Mouse (Mus musculus): ENCODE measurements at regions not wholly inside any gene's neighbourhood (a gene's known extent, or its start where the extent isn't known, plus 50 kb on each side); places are given as distances from the start of the nearest gene placed in this dataset.
A peak's percentile ranks its signal among the peaks of the same experiment; 100 is the strongest.

DNA sequence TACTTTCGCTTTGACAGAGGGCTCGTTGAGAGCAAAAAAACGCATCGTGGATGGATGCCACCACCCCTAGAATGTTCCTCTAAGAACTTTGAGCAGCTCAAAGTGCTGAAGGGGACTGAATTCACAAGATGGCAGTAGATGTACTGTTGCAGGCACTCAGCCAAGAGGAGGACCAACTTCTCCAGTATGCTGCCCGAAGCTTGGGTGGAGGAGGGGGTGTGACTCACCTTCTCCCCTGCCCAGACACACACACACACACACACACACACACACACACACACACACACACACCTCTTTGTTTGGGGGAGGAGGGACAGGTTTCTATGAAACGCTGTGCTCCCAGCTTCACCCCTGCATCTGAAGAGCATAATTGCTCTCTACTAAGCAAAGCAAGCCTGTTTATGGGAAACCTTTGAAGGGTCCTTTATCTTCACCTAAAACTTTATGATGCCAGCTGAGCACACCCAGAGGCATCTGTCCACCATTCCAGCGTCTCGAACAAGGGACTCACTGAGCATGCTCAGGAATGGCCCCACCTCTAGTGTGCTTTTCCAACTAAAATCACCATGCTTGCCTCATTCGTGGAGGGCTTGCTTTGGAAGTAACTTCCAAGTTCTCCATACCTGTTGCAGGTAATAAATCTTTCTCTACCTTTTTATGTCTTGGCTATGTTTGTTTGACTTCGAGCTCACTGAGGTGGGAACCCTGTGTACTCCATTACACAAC, 126.8 kb upstream of the Rreb1 start:
- no peaks in the 10 kb centered on the region for H3K36me3 ChIP-seq (ENCODE audit: insufficient read depth)
- WGBS: 88% methylated on average over 10 of the region's 10 CpGs
- no peak overlapping the region for H3K27ac ChIP-seq (ENCODE audit: low read depth, low read length)
- DNase-seq (no peak), ATAC-seq (no peak)
- no peak overlapping the region for H3K9ac ChIP-seq
- no peaks in the 10 kb centered on the region for H3K4me1 ChIP-seq (ENCODE audit: insufficient read depth)
- H3K4me3 ChIP-seq (ENCODE audit: low read depth, low read length): no peak overlapping the region
- TF ChIP-seq CTCF (IDR thresholded peaks at IDR 0.05; ENCODE audit: low read depth): no peak
- no peaks in the 10 kb centered on the region for H3K9me3 ChIP-seq (ENCODE audit: low read length)
- no peak overlapping the region for H3K4me2 ChIP-seq (ENCODE audit: low read depth)
- no peaks in the 10 kb centered on the region for H3K27me3 ChIP-seq (ENCODE audit: insufficient read depth, low read length)

DNA sequence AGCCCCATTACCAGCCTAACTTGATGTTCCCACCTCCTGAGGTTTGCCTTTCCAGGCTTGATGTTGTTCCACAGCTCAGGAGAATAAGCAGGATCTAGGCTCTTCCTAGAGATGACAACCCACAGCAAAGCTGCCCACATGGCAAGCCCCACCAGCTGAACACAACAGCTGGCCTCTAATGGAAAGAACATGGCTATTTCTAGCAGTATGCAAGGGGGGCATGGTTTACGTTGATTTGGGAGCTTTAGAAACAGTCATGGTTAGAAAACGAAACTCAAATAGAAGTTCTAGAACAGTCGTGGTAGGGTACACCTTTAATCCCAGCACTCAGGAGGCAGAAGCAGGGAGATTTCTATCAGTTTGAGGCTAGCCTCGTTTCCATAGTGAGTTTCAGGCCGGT, 123.5 kb upstream of the Rreb1 start:
- Histone ChIP-seq H3K27me3 (ENCODE audit: insufficient read depth, low read length) (no peaks in the 10 kb centered on the region), H3K36me3 (ENCODE audit: insufficient read depth) (no peaks in the 10 kb centered on the region), H3K4me2 (ENCODE audit: low read depth) (no peak overlapping the region), H3K27ac (ENCODE audit: low read depth, low read length) (no peak overlapping the region), H3K4me1 (ENCODE audit: insufficient read depth) (no peaks in the 10 kb centered on the region), H3K9me3 (ENCODE audit: low read length) (no peaks in the 10 kb centered on the region), H3K4me3 (ENCODE audit: low read depth, low read length) (no peak overlapping the region), H3K9ac (no peak overlapping the region)
- 79% methylated on average over 5 of the region's 5 CpGs for WGBS
- no peak for DNase-seq
- no peak for ATAC-seq
- no peak for TF ChIP-seq CTCF (IDR thresholded peaks at IDR 0.05; ENCODE audit: low read depth)

DNA sequence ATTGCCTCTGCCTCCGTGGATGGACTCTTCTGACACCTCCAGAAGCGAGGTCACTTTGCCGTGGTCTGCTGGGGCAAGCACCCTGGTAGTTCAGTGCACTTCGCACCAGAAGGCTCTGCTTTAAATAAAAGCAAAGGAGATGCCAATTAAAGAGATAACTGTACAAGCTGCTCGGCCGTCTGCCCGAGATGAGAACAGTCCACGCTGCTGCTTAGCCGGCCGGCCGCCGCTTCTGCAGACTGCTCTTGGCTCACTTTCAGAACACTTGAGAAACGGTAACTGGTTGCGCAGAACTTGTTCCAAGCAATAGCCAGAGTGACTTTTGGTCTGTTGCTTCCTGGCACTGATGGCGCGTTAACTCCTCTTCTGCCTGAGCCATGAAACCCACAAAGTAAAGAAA, 121.0 kb upstream of the Rreb1 start:
- Histone ChIP-seq H3K27me3 (ENCODE audit: insufficient read depth, low read length) (no peaks in the 10 kb centered on the region), H3K4me3 (ENCODE audit: low read depth, low read length) (no peak overlapping the region), H3K36me3 (ENCODE audit: insufficient read depth) (no peaks in the 10 kb centered on the region), H3K9me3 (ENCODE audit: low read length) (no peaks in the 10 kb centered on the region), H3K4me2 (ENCODE audit: low read depth) (no peak overlapping the region), H3K4me1 (ENCODE audit: insufficient read depth) (no peaks in the 10 kb centered on the region), H3K27ac (ENCODE audit: low read depth, low read length) (no peak overlapping the region), H3K9ac (no peak overlapping the region)
- TF ChIP-seq CTCF (IDR thresholded peaks at IDR 0.05; ENCODE audit: low read depth): no peak
- DNase-seq: peak; percentile 49
- 54% methylated on average over 16 of the region's 16 CpGs for WGBS
- ATAC-seq: peak; percentile 62

DNA sequence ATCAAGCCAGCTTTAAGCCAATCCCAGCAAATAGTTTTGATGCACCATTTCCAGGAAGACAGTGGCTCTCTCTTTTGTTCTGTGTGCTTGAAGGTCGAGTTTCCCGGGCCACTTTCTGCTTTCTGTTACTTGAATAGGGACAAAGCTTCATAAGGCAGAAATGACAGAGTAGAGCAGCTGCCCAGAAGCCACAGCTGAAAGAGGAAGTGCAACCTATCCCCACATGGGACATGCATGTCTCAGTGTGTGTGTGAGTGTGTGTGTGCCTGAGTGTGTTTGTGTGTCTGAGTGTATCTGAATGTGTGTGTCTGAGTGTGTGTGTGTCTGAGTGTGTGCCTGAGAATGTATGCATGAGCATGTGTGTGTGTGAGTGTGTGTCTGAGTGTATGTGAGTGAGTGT, 120.2 kb upstream of the Rreb1 start:
- no peak for TF ChIP-seq CTCF (IDR thresholded peaks at IDR 0.05; ENCODE audit: low read depth)
- Histone ChIP-seq H3K4me3 (ENCODE audit: low read depth, low read length) (no peak overlapping the region), H3K9ac (no peak overlapping the region), H3K4me2 (ENCODE audit: low read depth) (no peak overlapping the region), H3K27ac (ENCODE audit: low read depth, low read length) (no peak overlapping the region), H3K36me3 (ENCODE audit: insufficient read depth) (no peaks in the 10 kb centered on the region), H3K9me3 (ENCODE audit: low read length) (no peaks in the 10 kb centered on the region), H3K27me3 (ENCODE audit: insufficient read depth, low read length) (no peaks in the 10 kb centered on the region), H3K4me1 (ENCODE audit: insufficient read depth) (no peaks in the 10 kb centered on the region)
- ATAC-seq (no peak), DNase-seq (no peak)
- 46% methylated on average over 2 of the region's 2 CpGs for WGBS

DNA sequence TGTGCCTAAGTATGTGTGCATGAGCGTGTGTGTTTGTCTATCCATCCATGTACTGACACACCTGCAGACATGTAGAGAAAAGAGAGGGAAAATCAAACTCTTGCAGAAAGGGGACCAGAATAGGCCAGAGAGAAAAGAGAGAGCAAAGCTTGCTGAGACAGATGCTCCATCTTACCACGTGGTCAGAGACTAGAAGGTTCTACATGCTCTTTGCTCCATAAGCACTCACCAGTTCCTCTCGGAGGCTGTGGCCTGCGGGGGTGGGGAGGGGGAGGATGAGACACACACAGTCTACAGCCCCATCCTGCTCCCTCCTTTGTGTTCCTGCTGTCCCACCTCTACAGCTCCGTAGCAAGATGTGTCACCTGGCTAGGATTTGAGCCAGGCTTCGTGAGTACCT, 119.7 kb upstream of the Rreb1 start:
- DNase-seq (no peak), ATAC-seq (no peak)
- 88% methylated on average over 6 of the region's 6 CpGs for WGBS
- H3K4me3 ChIP-seq (ENCODE audit: low read depth, low read length): no peak overlapping the region
- TF ChIP-seq CTCF (IDR thresholded peaks at IDR 0.05; ENCODE audit: low read depth): no peak
- H3K9me3 ChIP-seq (ENCODE audit: low read length): no peaks in the 10 kb centered on the region
- no peak overlapping the region for H3K4me2 ChIP-seq (ENCODE audit: low read depth)
- H3K4me1 ChIP-seq (ENCODE audit: insufficient read depth): no peaks in the 10 kb centered on the region
- no peak overlapping the region for H3K27ac ChIP-seq (ENCODE audit: low read depth, low read length)
- H3K36me3 ChIP-seq (ENCODE audit: insufficient read depth): no peaks in the 10 kb centered on the region
- H3K9ac ChIP-seq: no peak overlapping the region
- no peaks in the 10 kb centered on the region for H3K27me3 ChIP-seq (ENCODE audit: insufficient read depth, low read length)

DNA sequence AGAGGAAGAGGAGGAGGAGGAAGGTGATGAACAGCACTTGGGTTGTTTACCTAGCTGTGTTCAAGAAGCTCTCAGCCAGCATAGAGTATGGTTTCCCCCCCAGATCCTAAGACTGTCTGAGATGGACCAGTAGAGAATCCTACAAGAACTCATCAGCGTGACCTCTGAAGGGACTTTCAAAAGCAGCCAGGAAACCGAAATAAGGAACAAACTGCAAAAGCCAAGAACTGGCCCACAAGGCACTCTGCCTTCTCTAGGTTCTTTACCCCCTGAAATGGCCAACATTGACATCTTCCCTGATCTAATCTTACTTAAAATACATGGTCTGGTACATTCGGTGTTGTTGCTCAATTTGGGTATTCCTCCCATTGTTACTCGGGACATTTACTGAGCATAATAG, 118.1 kb upstream of the Rreb1 start:
- H3K9ac ChIP-seq: no peak overlapping the region
- H3K4me1 ChIP-seq (ENCODE audit: insufficient read depth): no peaks in the 10 kb centered on the region
- no peaks in the 10 kb centered on the region for H3K36me3 ChIP-seq (ENCODE audit: insufficient read depth)
- ATAC-seq: no peak
- DNase-seq: no peak
- no peak overlapping the region for H3K4me2 ChIP-seq (ENCODE audit: low read depth)
- no peaks in the 10 kb centered on the region for H3K9me3 ChIP-seq (ENCODE audit: low read length)
- no peak overlapping the region for H3K27ac ChIP-seq (ENCODE audit: low read depth, low read length)
- 84% methylated on average over 4 of the region's 4 CpGs for WGBS
- TF ChIP-seq CTCF (IDR thresholded peaks at IDR 0.05; ENCODE audit: low read depth): no peak
- no peak overlapping the region for H3K4me3 ChIP-seq (ENCODE audit: low read depth, low read length)
- H3K27me3 ChIP-seq (ENCODE audit: insufficient read depth, low read length): no peaks in the 10 kb centered on the region

DNA sequence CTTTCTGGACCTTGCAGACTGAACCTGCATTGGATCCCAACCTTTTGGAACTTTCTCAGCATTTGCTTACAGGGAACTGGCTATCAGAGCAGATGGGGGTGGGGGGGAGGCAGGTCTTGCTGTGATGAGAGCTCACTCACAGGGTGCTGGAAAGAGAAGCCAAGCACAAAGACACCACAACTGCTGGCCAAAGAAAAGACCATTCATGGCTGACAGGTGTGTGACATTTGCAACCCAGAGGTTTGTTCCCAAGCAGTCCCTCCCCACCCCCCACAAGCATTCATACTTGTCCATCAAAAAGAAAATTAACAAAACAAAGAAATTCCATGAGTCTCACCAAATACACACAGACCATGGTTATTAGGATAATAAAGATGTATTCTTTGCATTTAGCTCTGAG, 117.5 kb upstream of the Rreb1 start:
- no peak overlapping the region for H3K27ac ChIP-seq (ENCODE audit: low read depth, low read length)
- no peak for ATAC-seq
- no peak overlapping the region for H3K9ac ChIP-seq

More for the DNA sequence above, 117.5 kb upstream of the Rreb1 start:
- Histone ChIP-seq H3K4me1 (ENCODE audit: insufficient read depth) (no peaks in the 10 kb centered on the region), H3K9me3 (ENCODE audit: low read length) (no peaks in the 10 kb centered on the region), H3K4me2 (ENCODE audit: low read depth) (no peak overlapping the region), H3K27me3 (ENCODE audit: insufficient read depth, low read length) (no peaks in the 10 kb centered on the region), H3K36me3 (ENCODE audit: insufficient read depth) (no peaks in the 10 kb centered on the region), H3K4me3 (ENCODE audit: low read depth, low read length) (no peak overlapping the region)
- TF ChIP-seq CTCF (IDR thresholded peaks at IDR 0.05; ENCODE audit: low read depth): no peak
- DNase-seq: no peak

Data from forebrain, postnatal 0 days (tissue).